In genomic region chr9:116126494-116126893, GRCm38 (mm10) we compare ENCODE assay signal across 18 mouse cellular contexts. TPM values are rescaled to one million over a fixed set of nuclear protein-coding genes. Genes with fewer than 3 reads are reported as not detected.
DNase-seq lines count a peak whose midpoint lies in the region; ATAC-seq lines count a peak whose summit lies in the region.
"Had no signal": no experiment of that assay in that cellular context is flagged by ENCODE, and none has a peak within 500 bp of the region (broad histone marks: within the 10 kb centered on the region; RNA-seq: fewer than 3 reads in every experiment).

No protein-coding gene starts in this region.

- no peaks in the 10 kb centered on the region for H3K27me3 ChIP-seq in hindbrain, embryonic 16.5 days (replicated peaks; ENCODE audit: control insufficient read depth, insufficient read depth, low read length)
- no peaks in the 10 kb centered on the region for H3K27me3 ChIP-seq in hindbrain, embryonic 11.5 days (ENCODE audit: control insufficient read depth, insufficient read depth, low read length)
- H3K27me3 ChIP-seq in forebrain, embryonic 14.5 days (replicated peaks; ENCODE audit: control insufficient read depth, insufficient read depth, low read length), result no peaks in the 10 kb centered on the region
- no peaks in the 10 kb centered on the region for H3K27me3 ChIP-seq in heart, embryonic 10.5 days (ENCODE audit: insufficient read depth, poor library complexity, severe bottlenecking)

- ATAC-seq in hindbrain, embryonic 16.5 days, result no peak
- no peak for ATAC-seq in hindbrain, embryonic 11.5 days (ENCODE audit: low FRiP score)
- ATAC-seq in common myeloid progenitor, adult 5-6 weeks (replicated peaks; ENCODE audit: low read depth, poor library complexity, severe bottlenecking), result 0 out of 2 replicates have a peak, but pooled peaks have one; percentile 16
- 0 out of 2 replicates have a peak, but pooled peaks have one; percentile 44 for ATAC-seq in forebrain, embryonic 14.5 days
- no peak for ATAC-seq in megakaryocyte, adult 5-6 weeks (ENCODE audit: poor library complexity, severe bottlenecking)

- no peak overlapping the region for H3K9ac ChIP-seq in hindbrain, embryonic 16.5 days (ENCODE audit: low read depth, low read length)
- no peak overlapping the region for H3K9ac ChIP-seq in hindbrain, embryonic 11.5 days (ENCODE audit: low read depth, low read length)
- no peak overlapping the region for H3K9ac ChIP-seq in forebrain, embryonic 14.5 days (ENCODE audit: low read length)

- WGBS in hindbrain, embryonic 16.5 days, result 59% methylated on average over 4 of the region's 4 CpGs
- 67% methylated on average over 4 of the region's 4 CpGs for WGBS in hindbrain, embryonic 11.5 days
- WGBS in forebrain, embryonic 14.5 days, result 26% methylated on average over 4 of the region's 4 CpGs
- WGBS in heart, embryonic 10.5 days, result 71% methylated on average over 4 of the region's 4 CpGs

- peak overlapping the region; percentile 21; the same call in 1 of the 2 replicates for H3K27ac ChIP-seq in hindbrain, embryonic 16.5 days (ENCODE audit: low read depth, low read length)
- H3K27ac ChIP-seq in hindbrain, embryonic 11.5 days (ENCODE audit: low read depth, low read length), result no peak overlapping the region
- H3K27ac ChIP-seq in forebrain, embryonic 14.5 days (ENCODE audit: low read depth, low read length), result no peak overlapping the region
- no peak overlapping the region for H3K27ac ChIP-seq in heart, embryonic 10.5 days
- H3K27ac ChIP-seq: layer of hippocampus, adult 2 months; stomach, postnatal 0 days had no signal

- H3K9me3 ChIP-seq in hindbrain, embryonic 16.5 days (ENCODE audit: control insufficient read depth, low read length), result no peaks in the 10 kb centered on the region
- no peaks in the 10 kb centered on the region for H3K9me3 ChIP-seq in hindbrain, embryonic 11.5 days (ENCODE audit: control insufficient read depth, low read length)
- no peaks in the 10 kb centered on the region for H3K9me3 ChIP-seq in forebrain, embryonic 14.5 days (replicated peaks; ENCODE audit: control insufficient read depth, low read length)
- no peaks in the 10 kb centered on the region for H3K9me3 ChIP-seq in heart, embryonic 10.5 days

- no peaks in the 10 kb centered on the region for H3K4me1 ChIP-seq in hindbrain, embryonic 16.5 days (ENCODE audit: control insufficient read depth, insufficient read depth, low read depth, low read length)
- no peaks in the 10 kb centered on the region for H3K4me1 ChIP-seq in hindbrain, embryonic 11.5 days (replicated peaks; ENCODE audit: control insufficient read depth, insufficient read depth, low read length)
- H3K4me1 ChIP-seq in forebrain, embryonic 14.5 days (ENCODE audit: control insufficient read depth, insufficient read depth, low read length), result no peaks in the 10 kb centered on the region; the same call in 1 of the 2 replicates
- H3K4me1 ChIP-seq in heart, embryonic 10.5 days, result peaks cover 16% of the 10 kb centered on the region

- H3K36me3 ChIP-seq in hindbrain, embryonic 16.5 days (ENCODE audit: control insufficient read depth, insufficient read depth, low read length), result no peaks in the 10 kb centered on the region
- H3K36me3 ChIP-seq in hindbrain, embryonic 11.5 days (ENCODE audit: control insufficient read depth, insufficient read depth, low read length), result no peaks in the 10 kb centered on the region
- H3K36me3 ChIP-seq in forebrain, embryonic 14.5 days (ENCODE audit: control insufficient read depth, insufficient read depth, low read length), result no peaks in the 10 kb centered on the region
- peaks cover 29% of the 10 kb centered on the region; the same call in 1 of the 2 replicates for H3K36me3 ChIP-seq in heart, embryonic 10.5 days

- no peak overlapping the region for H3K4me3 ChIP-seq in hindbrain, embryonic 16.5 days (ENCODE audit: low read length)
- no peak overlapping the region for H3K4me3 ChIP-seq in hindbrain, embryonic 11.5 days (ENCODE audit: low read depth, low read length)
- no peak overlapping the region for H3K4me3 ChIP-seq in forebrain, embryonic 14.5 days (ENCODE audit: low read depth, low read length)
- H3K4me3 ChIP-seq in heart, embryonic 10.5 days, result no peak overlapping the region
- H3K4me3 ChIP-seq: layer of hippocampus, adult 2 months had no signal

- no peak for DNase-seq in hindbrain, embryonic 11.5 days (ENCODE audit: low spot score)
- peak; percentile 47 for DNase-seq in forebrain, embryonic 14.5 days (ENCODE audit: low spot score)
- no peak for DNase-seq in right cerebral cortex, postnatal 4 days
- DNase-seq in heart, embryonic 10.5 days (ENCODE audit: low spot score), result no peak
- DNase-seq: adrenal gland, adult 2 months; cerebellum, adult 11 months; cerebellum, postnatal 14 days; gastrocnemius, postnatal 36 days; kidney, adult 11 months; kidney, postnatal 10 days; layer of hippocampus, postnatal 36 days; liver; lung, adult 18-20 months had no signal

- no peak overlapping the region for H3K4me2 ChIP-seq in hindbrain, embryonic 16.5 days (ENCODE audit: low read length)
- H3K4me2 ChIP-seq in hindbrain, embryonic 11.5 days (replicated peaks; ENCODE audit: low read depth, low read length), result no peak overlapping the region
- no peak overlapping the region for H3K4me2 ChIP-seq in forebrain, embryonic 14.5 days (ENCODE audit: low read length)

RNA-seq across cellular contexts. Expression of gene Tgfbr2, which starts 48.7 kb away (rescaled TPM):
- 8.4 and 10.5 TPM in 2 replicates for polyA plus RNA-seq in hindbrain, embryonic 16.5 days (2015; fragmentation: Nextera tagmentation; extraction: Ambion mirVana)
- 8.8 and 10.9 TPM in 2 replicates for polyA plus RNA-seq in hindbrain, embryonic 11.5 days (2014; fragmentation: Nextera tagmentation; extraction: Ambion mirVana)
- 15.4 and 19.1 TPM in 2 replicates for total RNA-seq in common myeloid progenitor, adult 5-6 weeks (2017)
- polyA plus RNA-seq in forebrain, embryonic 14.5 days (2014; fragmentation: Nextera tagmentation; extraction: Ambion mirVana), result 5.5 and 7.7 TPM in 2 replicates
- total RNA-seq in megakaryocyte, adult 5-6 weeks (2015), result 16.9 and 18.4 TPM in 2 replicates
- total RNA-seq in megakaryocyte, adult 5-6 weeks (2017), result 14.8 and 18.9 TPM in 2 replicates
- 9.4 and 12.5 TPM in 2 replicates for polyA plus RNA-seq in heart, embryonic 10.5 days (2016; fragmentation: Nextera tagmentation; extraction: Ambion mirVana)

Comparison
In these comparisons a context has a peak if more than half of its experiments do, and no peak if none do; other contexts are left out.
1. ATAC-seq: peak in common myeloid progenitor, adult 5-6 weeks (single experiment) and forebrain, embryonic 14.5 days (single experiment); none in hindbrain, embryonic 16.5 days (single experiment), hindbrain, embryonic 11.5 days (single experiment) and megakaryocyte, adult 5-6 weeks (single experiment).